Mouse (Mus musculus): ENCODE data around the gene 1500011B03Rik. TPM values are rescaled to one million over a fixed set of nuclear protein-coding genes. Genes with fewer than 3 reads are reported as not detected.
"Not testable (repeated sequence)": the region's sequence is repeated elsewhere in the genome, so short reads cannot be mapped to it uniquely, and the experiment has no call there.

Gene 1500011B03Rik
- polyA plus RNA-seq, 1 experiment: 34.7 TPM

DNA sequence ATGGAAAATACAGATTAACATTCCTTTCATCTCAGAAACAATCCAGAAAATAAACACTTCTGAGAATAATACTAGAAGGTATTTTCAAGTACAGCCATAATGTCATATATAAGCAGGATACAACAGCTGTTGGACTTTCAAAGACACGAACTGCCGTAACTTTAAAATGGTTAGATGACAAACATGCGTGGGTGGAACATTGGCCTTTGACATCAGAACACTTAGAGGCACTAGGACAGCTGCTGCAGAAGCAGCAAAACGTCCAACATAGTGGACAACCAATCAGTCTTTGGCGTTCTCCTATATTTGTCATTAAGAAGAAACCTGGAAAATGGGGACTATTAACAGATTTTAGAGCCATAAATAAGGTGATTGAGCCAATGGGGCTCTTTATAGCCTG lies 17.2 kb upstream of the 1500011B03Rik start:
- not testable (repeated sequence) for H3K36me3 ChIP-seq (ENCODE audit: control insufficient read depth, insufficient read depth); H3K4me3 ChIP-seq (ENCODE audit: insufficient read depth, poor library complexity, severe bottlenecking); H3ac ChIP-seq (ENCODE audit: control insufficient read depth, insufficient read length, low read depth); H3K79me3 ChIP-seq (ENCODE audit: low read depth); H3K79me2 ChIP-seq (ENCODE audit: control insufficient read depth, insufficient read depth); H3K27me3 ChIP-seq (ENCODE audit: control insufficient read depth, insufficient read depth, insufficient read length)
- TF ChIP-seq MYOD1 (IDR thresholded peaks at IDR 0.05; ENCODE audit: control insufficient read depth, insufficient read length, low read depth): peak; percentile 10

DNA sequence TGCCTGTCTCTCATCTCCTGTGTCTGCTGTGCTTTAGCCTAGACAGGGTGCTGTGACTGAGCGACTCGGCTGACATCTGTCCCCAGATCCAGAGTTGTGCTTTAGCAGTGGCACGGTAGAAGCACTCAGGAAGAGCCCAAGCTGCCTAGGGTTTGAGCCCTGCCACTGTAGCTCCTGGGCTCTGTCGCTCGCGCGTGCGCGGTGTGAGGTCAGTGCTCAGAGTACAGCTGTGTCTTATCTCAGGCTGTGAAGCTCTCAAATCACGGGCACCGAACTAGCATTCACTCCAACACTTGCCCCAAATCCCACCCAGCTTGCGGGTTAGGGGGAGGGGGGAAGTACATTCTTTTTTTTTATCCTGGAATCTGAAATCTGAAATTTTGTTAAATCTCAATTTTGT lies 13.6 kb upstream of the 1500011B03Rik start:
- no peak for TF ChIP-seq CTCF (IDR thresholded peaks at IDR 0.05; ENCODE audit: control insufficient read depth, insufficient read depth, insufficient read length)
- no peak for TF ChIP-seq MYOD1 (IDR thresholded peaks at IDR 0.05; ENCODE audit: control insufficient read depth, insufficient read length, low read depth)
- TF ChIP-seq MAX (IDR thresholded peaks at IDR 0.05): no peak
- TF ChIP-seq FOSL1 (IDR thresholded peaks at IDR 0.05; ENCODE audit: insufficient read depth, low read length, poor library complexity, severe bottlenecking): no peak
- no peak for TF ChIP-seq MYOG (IDR thresholded peaks at IDR 0.05; ENCODE audit: control insufficient read depth, extremely low read depth, insufficient read length)
- TF ChIP-seq CEBPB (IDR thresholded peaks at IDR 0.05; ENCODE audit: low read depth): no peak
- no peak for TF ChIP-seq USF1 (IDR thresholded peaks at IDR 0.05; ENCODE audit: low read depth)
- Histone ChIP-seq H3K79me2 (ENCODE audit: control insufficient read depth, insufficient read depth) (no peaks in the 10 kb centered on the region), H3K4me3 (ENCODE audit: insufficient read depth, poor library complexity, severe bottlenecking) (no peak overlapping the region), H3K27me3 (ENCODE audit: control insufficient read depth, insufficient read depth, insufficient read length) (no peaks in the 10 kb centered on the region), H3ac (ENCODE audit: control insufficient read depth, insufficient read length, low read depth) (no peak overlapping the region), H3K36me3 (ENCODE audit: control insufficient read depth, insufficient read depth) (no peaks in the 10 kb centered on the region), H3K79me3 (ENCODE audit: low read depth) (no peaks in the 10 kb centered on the region)

DNA sequence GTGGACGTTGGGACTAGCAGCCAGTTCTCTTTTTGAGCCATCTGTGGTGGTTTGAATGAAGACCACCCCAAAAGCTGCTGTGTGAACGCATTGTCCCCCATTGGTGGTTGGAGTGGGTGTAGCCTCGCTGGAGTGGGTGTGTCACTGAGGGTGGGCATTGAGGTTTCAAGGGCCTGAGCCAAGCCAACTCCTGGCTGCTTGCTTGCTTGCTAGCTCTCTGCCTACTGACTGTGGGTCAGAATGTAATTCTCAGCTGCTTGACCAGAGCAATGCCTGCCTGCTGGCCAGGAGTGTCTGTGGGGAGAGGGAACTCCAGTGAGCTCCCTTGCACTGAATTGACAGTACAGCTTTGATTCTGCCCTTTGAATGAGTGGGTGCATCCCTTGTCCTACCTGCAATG lies 6.5 kb upstream of the 1500011B03Rik start:
- no peaks in the 10 kb centered on the region for H3K27me3 ChIP-seq (ENCODE audit: control insufficient read depth, insufficient read depth, insufficient read length)
- H3K79me2 ChIP-seq (ENCODE audit: control insufficient read depth, insufficient read depth): no peaks in the 10 kb centered on the region
- no peaks in the 10 kb centered on the region for H3K79me3 ChIP-seq (ENCODE audit: low read depth)
- H3ac ChIP-seq (ENCODE audit: control insufficient read depth, insufficient read length, low read depth): no peak overlapping the region
- TF ChIP-seq CEBPB (IDR thresholded peaks at IDR 0.05; ENCODE audit: low read depth) (no peak), MAX (IDR thresholded peaks at IDR 0.05) (no peak), MYOG (IDR thresholded peaks at IDR 0.05; ENCODE audit: control insufficient read depth, extremely low read depth, insufficient read length) (no peak), CTCF (IDR thresholded peaks at IDR 0.05; ENCODE audit: control insufficient read depth, insufficient read depth, insufficient read length) (no peak)
- no peaks in the 10 kb centered on the region for H3K36me3 ChIP-seq (ENCODE audit: control insufficient read depth, insufficient read depth)
- no peak overlapping the region for H3K4me3 ChIP-seq (ENCODE audit: insufficient read depth, poor library complexity, severe bottlenecking)

DNA sequence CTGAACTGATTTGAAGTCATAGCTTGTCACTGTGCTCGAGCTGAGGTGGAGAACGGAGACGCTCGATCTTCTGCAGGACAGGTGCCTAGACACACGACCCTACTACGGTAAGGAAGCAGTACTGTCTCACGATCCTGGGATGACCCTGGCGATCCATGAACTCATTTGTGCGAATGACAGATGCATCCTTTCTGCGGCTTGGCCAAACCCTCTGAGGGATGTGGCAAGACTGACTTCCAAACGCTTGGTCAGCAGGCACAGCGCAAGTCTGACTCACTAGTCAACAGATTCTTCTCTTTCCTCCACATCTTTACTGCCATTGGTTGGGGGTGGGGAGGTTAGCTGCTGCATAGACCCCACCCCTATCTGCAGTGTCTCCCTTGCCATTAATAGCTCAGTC lies 4.2 kb upstream of the 1500011B03Rik start:
- H3K4me3 ChIP-seq (ENCODE audit: insufficient read depth, poor library complexity, severe bottlenecking): no peak overlapping the region
- peak; percentile 74 for TF ChIP-seq MYOD1 (IDR thresholded peaks at IDR 0.05; ENCODE audit: control insufficient read depth, insufficient read length, low read depth)
- TF ChIP-seq MAX (IDR thresholded peaks at IDR 0.05): no peak
- TF ChIP-seq CEBPB (IDR thresholded peaks at IDR 0.05; ENCODE audit: low read depth): peak; percentile 78
- no peak for TF ChIP-seq CTCF (IDR thresholded peaks at IDR 0.05; ENCODE audit: control insufficient read depth, insufficient read depth, insufficient read length)
- no peaks in the 10 kb centered on the region for H3K79me2 ChIP-seq (ENCODE audit: control insufficient read depth, insufficient read depth)
- H3K27me3 ChIP-seq (ENCODE audit: control insufficient read depth, insufficient read depth, insufficient read length): no peaks in the 10 kb centered on the region
- no peak overlapping the region for H3ac ChIP-seq (ENCODE audit: control insufficient read depth, insufficient read length, low read depth)
- no peaks in the 10 kb centered on the region for H3K79me3 ChIP-seq (ENCODE audit: low read depth)
- H3K36me3 ChIP-seq (ENCODE audit: control insufficient read depth, insufficient read depth): no peaks in the 10 kb centered on the region

DNA sequence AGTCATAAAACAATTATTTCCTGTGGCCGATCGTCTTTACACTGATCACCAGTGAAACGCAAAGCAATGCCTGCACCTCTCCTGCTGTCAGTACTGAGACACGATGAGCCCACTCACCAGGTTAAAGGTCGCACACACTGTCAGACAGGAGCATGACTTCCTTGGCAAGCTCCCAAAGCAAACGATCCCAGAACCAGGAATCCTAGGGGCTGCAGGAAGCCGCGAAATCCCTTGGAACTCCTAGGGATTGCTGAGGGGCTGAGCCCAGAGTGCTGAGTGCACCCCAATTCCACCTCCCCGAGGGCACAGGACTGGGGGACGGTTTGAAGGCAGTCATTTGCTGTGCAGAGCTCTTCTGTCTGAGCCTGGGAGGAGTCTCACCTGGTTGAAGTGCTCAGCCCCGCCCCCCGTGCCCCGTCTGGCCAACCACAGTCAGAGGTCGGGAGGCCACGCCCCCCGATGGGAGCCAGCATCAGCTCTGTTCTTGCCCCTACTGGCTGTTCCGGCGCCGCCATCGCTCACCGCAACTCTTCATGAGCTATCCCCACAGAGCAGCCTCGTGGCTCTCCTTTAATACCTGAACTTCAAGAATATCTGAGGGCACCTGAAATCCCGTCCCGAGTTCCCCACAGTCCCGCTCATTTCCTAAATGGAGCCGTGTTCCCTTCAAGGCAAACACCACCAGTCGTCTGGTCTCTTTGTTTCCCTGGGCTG lies 2.9 kb upstream of the 1500011B03Rik start:
- no peak overlapping the region for H3K4me3 ChIP-seq (ENCODE audit: insufficient read depth, poor library complexity, severe bottlenecking)

DNA sequence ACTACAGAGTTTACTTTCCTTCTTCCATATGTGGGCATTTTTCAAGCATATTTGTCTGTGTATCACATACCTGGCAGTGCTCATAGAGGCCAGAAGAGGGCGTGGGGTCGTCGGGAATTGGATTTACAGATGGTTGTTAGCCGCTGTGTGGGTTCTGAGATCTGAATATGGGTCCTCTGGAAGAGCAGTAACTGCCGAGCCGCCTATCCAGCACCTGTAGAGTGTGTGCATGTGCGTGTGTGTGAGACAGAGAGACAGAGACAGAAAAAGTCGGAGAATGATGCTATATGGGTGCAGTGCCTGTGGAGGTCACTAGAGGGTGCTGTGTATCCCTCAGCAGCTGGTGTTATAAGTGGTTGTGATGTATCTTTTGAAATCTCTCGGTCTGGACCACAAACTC lies 929 bp upstream of the 1500011B03Rik start:
- TF ChIP-seq MYOG (IDR thresholded peaks at IDR 0.05; ENCODE audit: control insufficient read depth, extremely low read depth, insufficient read length): no peak
- TF ChIP-seq CTCF (IDR thresholded peaks at IDR 0.05; ENCODE audit: control insufficient read depth, insufficient read depth, insufficient read length): peak; percentile 50
- Histone ChIP-seq H3K36me3 (ENCODE audit: control insufficient read depth, insufficient read depth) (no peaks in the 10 kb centered on the region), H3K79me3 (ENCODE audit: low read depth) (no peaks in the 10 kb centered on the region), H3ac (ENCODE audit: control insufficient read depth, insufficient read length, low read depth) (no peak overlapping the region), H3K4me3 (ENCODE audit: insufficient read depth, poor library complexity, severe bottlenecking) (no peak overlapping the region), H3K27me3 (ENCODE audit: control insufficient read depth, insufficient read depth, insufficient read length) (no peaks in the 10 kb centered on the region), H3K79me2 (ENCODE audit: control insufficient read depth, insufficient read depth) (no peaks in the 10 kb centered on the region)

More for the DNA sequence above, 2.9 kb upstream of the 1500011B03Rik start:
- Histone ChIP-seq H3K79me2 (ENCODE audit: control insufficient read depth, insufficient read depth) (no peaks in the 10 kb centered on the region), H3K36me3 (ENCODE audit: control insufficient read depth, insufficient read depth) (no peaks in the 10 kb centered on the region), H3K79me3 (ENCODE audit: low read depth) (no peaks in the 10 kb centered on the region), H3ac (ENCODE audit: control insufficient read depth, insufficient read length, low read depth) (no peak overlapping the region), H3K27me3 (ENCODE audit: control insufficient read depth, insufficient read depth, insufficient read length) (no peaks in the 10 kb centered on the region)
- TF ChIP-seq CEBPB (IDR thresholded peaks at IDR 0.05; ENCODE audit: low read depth) (no peak), CTCF (IDR thresholded peaks at IDR 0.05; ENCODE audit: control insufficient read depth, insufficient read depth, insufficient read length) (no peak), FOSL1 (IDR thresholded peaks at IDR 0.05; ENCODE audit: insufficient read depth, low read length, poor library complexity, severe bottlenecking) (no peak), MAX (IDR thresholded peaks at IDR 0.05) (no peak), MYOD1 (IDR thresholded peaks at IDR 0.05; ENCODE audit: control insufficient read depth, insufficient read length, low read depth) (no peak), MYOG (IDR thresholded peaks at IDR 0.05; ENCODE audit: control insufficient read depth, extremely low read depth, insufficient read length) (no peak), USF1 (IDR thresholded peaks at IDR 0.05; ENCODE audit: low read depth) (no peak)
